Comparison of ENCODE assay signal across 19 mouse cellular contexts in genomic region chr5:134359101-134359500, GRCm38 (mm10).
"Had no signal": no experiment of that assay in that cellular context is flagged by ENCODE, and none has a peak within 500 bp of the region (broad histone marks: within the 10 kb centered on the region; RNA-seq: fewer than 3 reads in every experiment).

No protein-coding gene starts in this region.

- DNase-seq: lung, adult 18-20 months; lung, embryonic 14.5 days; lung, postnatal 10 days; lung, postnatal 4 days; retina, postnatal 1 day; right cerebral cortex, adult 18-20 months; right cerebral cortex, postnatal 25 days; right cerebral cortex, postnatal 4 days; spleen, adult 18-20 months; thymus, adult 2 months; thymus, postnatal 25 days; thymus, postnatal 4 days had no signal

- H3K9ac ChIP-seq: liver, embryonic 14.5 days; lung, embryonic 14.5 days; midbrain, embryonic 13.5 days; midbrain, embryonic 15.5 days; neural tube, embryonic 13.5 days; neural tube, embryonic 15.5 days had no signal

- H3K27me3 ChIP-seq: midbrain, embryonic 13.5 days; midbrain, embryonic 15.5 days; neural tube, embryonic 13.5 days; neural tube, embryonic 15.5 days had no signal

- H3K4me1 ChIP-seq: midbrain, embryonic 10.5 days; midbrain, embryonic 13.5 days; midbrain, embryonic 15.5 days; neural tube, embryonic 13.5 days; neural tube, embryonic 15.5 days had no signal

- H3K9me3 ChIP-seq: midbrain, embryonic 10.5 days; midbrain, embryonic 13.5 days; midbrain, embryonic 15.5 days; neural tube, embryonic 13.5 days; neural tube, embryonic 15.5 days had no signal

- H3K27ac ChIP-seq: liver, embryonic 14.5 days; midbrain, embryonic 10.5 days; midbrain, embryonic 13.5 days; midbrain, embryonic 15.5 days; neural tube, embryonic 13.5 days; neural tube, embryonic 15.5 days had no signal

- H3K4me3 ChIP-seq: midbrain, embryonic 10.5 days; midbrain, embryonic 13.5 days; midbrain, embryonic 15.5 days; myocyte; neural tube, embryonic 13.5 days; neural tube, embryonic 15.5 days had no signal
